Mouse (Mus musculus) liver, embryonic 14.5 days (tissue): ENCODE measurements around the gene Krtap6-2. TPM values are rescaled to one million over a fixed set of nuclear protein-coding genes. Genes with fewer than 3 reads are reported as not detected.

Experiments used
- ATAC-seq: fragments of 200-750 bp; cut with Nextera tagmentation; 2 replicates; pipeline ENCODE4 v1.8.0; 2017; ENCODE audit warnings: moderate number of reproducible peaks, mild to moderate bottlenecking, moderate library complexity; ENCODE audit not compliant: insufficient read depth
- DNase-seq, 3 experiments: peaks; one replicate each; pipeline ENCODE4 v3.0.0-alpha.2; 2012 to 2013; ENCODE audit warnings: low read depth in 3 of 3, low spot score in 3 of 3
- H3K27ac ChIP-seq: fragments of 300-500 bp; sonication (generic); 2 replicates; pipeline ENCODE4 v1.5.1; 2014; ENCODE audit warnings: moderate library complexity, mild to moderate bottlenecking, control low read depth, inconsistent platforms
- H3K27me3 ChIP-seq: fragments of 300-500 bp; sonication (generic); 2 replicates; pipeline ENCODE4 v1.6.1; 2014; ENCODE audit warnings: mild to moderate bottlenecking, low read length, moderate library complexity; ENCODE audit not compliant: control insufficient read depth, insufficient read depth
- H3K36me3 ChIP-seq: fragments of 300-500 bp; sonication (generic); replicated peaks from 2 replicates; pipeline ENCODE4 v1.6.1; 2014; ENCODE audit warnings: low read depth; ENCODE audit not compliant: control insufficient read depth, insufficient read depth
- H3K4me1 ChIP-seq, 2 experiments: fragments of 200-500 bp in 1 of 2; fragments of 300-500 bp in 1 of 2; sonication (generic) in 1 of 2; replicated peaks; 2 replicates each; pipeline ENCODE4 v1.6.1; 2012 to 2014; ENCODE audit warnings: antibody characterized with exemption in 1 of 2, inconsistent platforms in 1 of 2, low read length in 1 of 2; ENCODE audit not compliant: control insufficient read depth in 2 of 2, insufficient read depth in 2 of 2
- H3K4me2 ChIP-seq: fragments of 300-500 bp; sonication (generic); 2 replicates; pipeline ENCODE4 v1.6.1; 2014; ENCODE audit warnings: low read depth, mild to moderate bottlenecking, control low read depth, moderate library complexity
- H3K4me3 ChIP-seq, 2 experiments: fragments of 200-500 bp in 1 of 2; fragments of 300-500 bp in 1 of 2; sonication (generic) in 1 of 2; 2 replicates each; pipeline ENCODE4 v1.5.1; 2012 to 2014; ENCODE audit warnings: low read depth in 2 of 2, low read length in 2 of 2, mild to moderate bottlenecking in 2 of 2, control low read depth in 1 of 2, inconsistent platforms in 1 of 2, moderate library complexity in 1 of 2; ENCODE audit not compliant: insufficient read depth in 1 of 2
- H3K9ac ChIP-seq: fragments of 300-500 bp; sonication (generic); replicated peaks from 2 replicates; pipeline ENCODE4 v1.6.1; 2014; ENCODE audit warnings: mild to moderate bottlenecking, control low read depth, moderate library complexity
- H3K9me3 ChIP-seq: fragments of 300-500 bp; sonication (generic); 2 replicates; pipeline ENCODE4 v1.6.1; 2016; ENCODE audit warnings: low read length, mixed read lengths; ENCODE audit not compliant: control insufficient read depth
- CTCF ChIP-seq: IDR thresholded peaks from 2 replicates; pipeline ENCODE4 v1.5.1; 2016; ENCODE audit warnings: antibody characterized with exemption, low read depth, control low read depth
- EP300 ChIP-seq: IDR thresholded peaks from 2 replicates; pipeline ENCODE4 v1.6.1; 2016; ENCODE audit warnings: antibody characterized with exemption, low read depth
- WGBS: fragments of 180-500 bp; shearing (Covaris S2); extraction: QIAGEN DNeasy Blood & Tissue Kit; methylation state at CpG from one replicate; pipeline ENCODE4 v1.1.7; 2014; ENCODE audit not compliant: insufficient replicate concordance; 5-methylcytosine and 5-hydroxymethylcytosine counted together
- polyA plus RNA-seq, 2 experiments: library from polyadenylated mRNA; depleted of rRNA in 1 of 2; stranded (reverse) in 1 of 2; unstranded in 1 of 2; fragments of >200 nt; fragmentation: Nextera tagmentation in 1 of 2; extraction: Ambion mirVana in 1 of 2; gene quantifications; 2 replicates each; pipeline versions ENCODE4 v1.2.1 to v1.2.3; 2012 to 2014

Krtap6-2 gene
- polyA plus RNA-seq (2012; rRNA removed) (not detected in 2 replicates), polyA plus RNA-seq (2014; fragmentation: Nextera tagmentation; extraction: Ambion mirVana) (not detected in 2 replicates)

DNA sequence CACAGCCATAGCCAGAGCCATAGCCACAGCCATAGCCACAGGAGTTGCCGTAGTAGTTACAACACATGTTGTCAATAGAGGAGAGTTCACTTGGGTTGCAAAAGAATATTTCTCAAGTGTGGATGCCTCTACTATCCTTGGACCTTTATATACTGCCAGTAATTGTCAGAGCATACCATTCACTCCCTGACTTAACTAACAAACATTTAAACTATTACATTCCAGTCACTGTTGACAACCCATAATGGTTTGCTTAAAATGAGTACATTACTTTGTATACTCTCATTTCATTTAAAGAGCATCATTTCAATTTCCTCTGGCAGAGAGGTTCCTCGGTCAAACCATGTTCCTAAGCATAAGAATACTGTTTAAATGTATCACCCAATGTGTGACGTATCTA lies at the start of gene Krtap6-2:
Gene Krtap6-2 (minus strand): TSS at position 101 of the 400 bp plus-strand sequence.
- WGBS = 61% methylated on average over 3 of the region's 3 CpGs
- H3K27ac ChIP-seq = no peak within 1 kb of the TSS
- H3K36me3 ChIP-seq = no peaks in the 10 kb centered on the region
- H3K4me3 ChIP-seq = no peak within 1 kb of the TSS
- H3K4me1 ChIP-seq = no peaks in the 10 kb centered on the region
- no peak for DNase-seq
- TF ChIP-seq EP300 (no peak), CTCF (no peak)
- no peak for ATAC-seq
- no peak within 1 kb of the TSS for H3K9ac ChIP-seq
- H3K4me2 ChIP-seq = no peak within 1 kb of the TSS
- H3K27me3 ChIP-seq = no peaks in the 10 kb centered on the region
- H3K9me3 ChIP-seq = no peaks in the 10 kb centered on the region

- H3K4me3 ChIP-seq = no peak overlapping the region
- no peak for ATAC-seq
- DNase-seq = no peak
- H3K9me3 ChIP-seq = no peaks in the 10 kb centered on the region
- H3K27me3 ChIP-seq = no peaks in the 10 kb centered on the region
- H3K4me1 ChIP-seq = no peaks in the 10 kb centered on the region
- no peak overlapping the region for H3K4me2 ChIP-seq
- H3K9ac ChIP-seq = no peak overlapping the region
- no peak overlapping the region for H3K27ac ChIP-seq
- TF ChIP-seq CTCF (no peak), EP300 (no peak)
- WGBS = 66% methylated on average over 5 of the region's 5 CpGs
- no peaks in the 10 kb centered on the region for H3K36me3 ChIP-seq
Observed at GRCm38 (mm10) chr16:89461189-89461588, 41.3 kb upstream of the Krtap6-2 start.

- H3K4me2 ChIP-seq = no peak overlapping the region
- H3K9ac ChIP-seq = no peak overlapping the region
- no peak overlapping the region for H3K4me3 ChIP-seq
- TF ChIP-seq CTCF = no peak
- no peak for TF ChIP-seq EP300
- 59% methylated on average over 2 of the region's 2 CpGs for WGBS
- H3K36me3 ChIP-seq = no peaks in the 10 kb centered on the region
- no peaks in the 10 kb centered on the region for H3K4me1 ChIP-seq
- H3K27me3 ChIP-seq = no peaks in the 10 kb centered on the region
- H3K27ac ChIP-seq = no peak overlapping the region
- H3K9me3 ChIP-seq = no peaks in the 10 kb centered on the region
- no peak for DNase-seq
- ATAC-seq = no peak
Observed at GRCm38 (mm10) chr16:89429586-89429985, 9.7 kb upstream of the Krtap6-2 start.

- H3K9ac ChIP-seq = no peak overlapping the region
- no peaks in the 10 kb centered on the region for H3K36me3 ChIP-seq
- H3K9me3 ChIP-seq = no peaks in the 10 kb centered on the region
- TF ChIP-seq EP300 = no peak
- TF ChIP-seq CTCF = no peak
- 72% methylated on average over 5 of the region's 5 CpGs for WGBS
- DNase-seq (no peak), ATAC-seq (no peak)
- H3K4me1 ChIP-seq = no peaks in the 10 kb centered on the region
- no peak overlapping the region for H3K27ac ChIP-seq
- H3K4me2 ChIP-seq = no peak overlapping the region
- no peaks in the 10 kb centered on the region for H3K27me3 ChIP-seq
- H3K4me3 ChIP-seq = no peak overlapping the region
Observed at GRCm38 (mm10) chr16:89425310-89425709, 5.4 kb upstream of the Krtap6-2 start.

DNA sequence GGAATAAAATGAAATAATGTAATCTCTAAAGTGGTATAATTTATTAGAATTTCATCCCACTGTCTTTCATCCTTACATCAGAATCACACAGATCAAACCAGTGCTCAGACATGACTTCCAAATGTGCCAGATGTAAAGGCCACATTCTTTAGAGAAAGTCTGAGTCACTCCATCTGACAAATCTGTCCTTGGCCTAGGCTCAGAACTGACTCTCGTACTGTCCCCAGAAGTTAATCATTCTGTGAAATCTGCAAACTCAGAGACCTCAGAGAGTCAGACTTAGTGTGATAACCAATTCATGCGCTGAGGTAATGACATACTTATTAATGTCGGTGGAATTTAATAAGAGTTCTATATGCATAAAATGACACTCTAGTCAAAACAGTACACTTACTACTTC lies 3.6 kb downstream of the Krtap6-2 start:
- no peak for ATAC-seq
- Histone ChIP-seq H3K27me3 (no peaks in the 10 kb centered on the region), H3K4me1 (no peaks in the 10 kb centered on the region), H3K9me3 (no peaks in the 10 kb centered on the region), H3K4me3 (no peak overlapping the region), H3K9ac (no peak overlapping the region), H3K4me2 (no peak overlapping the region), H3K36me3 (no peaks in the 10 kb centered on the region), H3K27ac (no peak overlapping the region)
- 56% methylated on average over 3 of the region's 3 CpGs for WGBS
- no peak for DNase-seq
- TF ChIP-seq EP300 = no peak
- TF ChIP-seq CTCF = no peak
